Mouse (Mus musculus) E14TG2a.4 (cell line): ENCODE results near the gene Slc38a9.

Experiments used
- CTCF ChIP-seq: conservative IDR thresholded peaks from 2 replicates; pipeline ENCODE4 v1.5.1; 2014; ENCODE audit warnings: low read length
- NANOG ChIP-seq: IDR thresholded peaks from 2 replicates; pipeline ENCODE4 v1.6.1; 2014; ENCODE audit warnings: borderline replicate concordance, low read length, mixed read lengths

- no peak for TF ChIP-seq CTCF
- no peak for TF ChIP-seq NANOG
Measured at GRCm38 (mm10) chr13:112667215-112667614, 6.7 kb downstream of the Slc38a9 start.
